Mouse (Mus musculus) MEL (cell line): ENCODE measurements around the gene Lgr5.

ENCODE experiments used
- CHD2 ChIP-seq: IDR thresholded peaks from 2 replicates; pipeline ENCODE4 v1.6.1; 2011; ENCODE audit warnings: low read length, improper control_type of control experiment
- CTCF ChIP-seq, 3 experiments: IDR thresholded peaks in 2 of 3; conservative IDR thresholded peaks in 1 of 3; 2 replicates each; pipeline ENCODE4 v1.5.1; 2011 to 2012; ENCODE audit warnings: low read length in 3 of 3, low read depth in 2 of 3, mild to moderate bottlenecking in 2 of 3, improper control_type of control experiment in 1 of 3, inconsistent platforms in 1 of 3, mixed read lengths in 1 of 3, moderate library complexity in 1 of 3; ENCODE audit not compliant: control insufficient read depth in 1 of 3, insufficient read depth in 1 of 3, poor library complexity in 1 of 3, severe bottlenecking in 1 of 3
- EP300 ChIP-seq, 2 experiments: IDR thresholded peaks; 2 replicates each; pipeline ENCODE4 v1.6.1; 2011; ENCODE audit warnings: improper control_type of control experiment in 2 of 2, low read length in 2 of 2, low read depth in 1 of 2, mild to moderate bottlenecking in 1 of 2
- ETS1 ChIP-seq: IDR thresholded peaks from 2 replicates; pipeline ENCODE4 v1.6.1; 2012; ENCODE audit warnings: low read depth, mild to moderate bottlenecking, inconsistent platforms, low read length, improper control_type of control experiment, moderate library complexity
- MAFK ChIP-seq: IDR thresholded peaks from 2 replicates; pipeline ENCODE4 v1.6.1; 2011; ENCODE audit warnings: low read depth, mild to moderate bottlenecking, low read length, improper control_type of control experiment, borderline replicate concordance
- MAX ChIP-seq: IDR thresholded peaks from 2 replicates; pipeline ENCODE4 v1.6.1; 2011; ENCODE audit warnings: low read length, improper control_type of control experiment
- POLR2A ChIP-seq, 2 experiments: IDR thresholded peaks; 2 replicates each; pipeline ENCODE4 v1.6.1; 2011 to 2012; ENCODE audit warnings: low read length in 2 of 2, mild to moderate bottlenecking in 2 of 2, control low read depth in 1 of 2, improper control_type of control experiment in 1 of 2, low read depth in 1 of 2, moderate library complexity in 1 of 2; ENCODE audit not compliant: control insufficient read depth in 1 of 2, insufficient read depth in 1 of 2, poor library complexity in 1 of 2
- ZC3H11A ChIP-seq: IDR thresholded peaks from 2 replicates; pipeline ENCODE4 v1.6.1; 2012; ENCODE audit warnings: low read depth, mild to moderate bottlenecking, inconsistent platforms, low read length, improper control_type of control experiment
- ZMIZ1 ChIP-seq: IDR thresholded peaks from 2 replicates; pipeline ENCODE4 v1.6.1; 2012; ENCODE audit warnings: low read depth, mild to moderate bottlenecking, inconsistent platforms, low read length, improper control_type of control experiment, moderate library complexity

- TF ChIP-seq MAX (no peak), ETS1 (no peak), CHD2 (no peak), CTCF (IDR thresholded peaks at IDR 0.05 in 2 of 3, conservative IDR thresholded peaks at IDR 0.05 in 1 of 3; ENCODE audit: control insufficient read depth in 1 of 3, insufficient read depth in 1 of 3, low read depth in 2 of 3, low read length in 3 of 3, poor library complexity in 1 of 3, severe bottlenecking in 1 of 3) (no peak), POLR2A (IDR thresholded peaks at IDR 0.05; ENCODE audit: control insufficient read depth in 1 of 2, insufficient read depth in 1 of 2, low read depth in 1 of 2, low read length in 2 of 2, poor library complexity in 1 of 2) (no peak), EP300 (IDR thresholded peaks at IDR 0.05; ENCODE audit: low read depth in 1 of 2, low read length in 2 of 2) (no peak), ZMIZ1 (no peak), ZC3H11A (no peak), MAFK (no peak)
Measured at GRCm38 (mm10) chr10:115484660-115485059, 102.9 kb downstream of the Lgr5 start.
